Mouse (Mus musculus): ENCODE results near the gene Catip. TPM values are rescaled to one million over a fixed set of nuclear protein-coding genes. Genes with fewer than 3 reads are reported as not detected.

The Catip gene
- polyA plus RNA-seq, 1 experiment from 2014 or later, result 0.52 TPM

DNA sequence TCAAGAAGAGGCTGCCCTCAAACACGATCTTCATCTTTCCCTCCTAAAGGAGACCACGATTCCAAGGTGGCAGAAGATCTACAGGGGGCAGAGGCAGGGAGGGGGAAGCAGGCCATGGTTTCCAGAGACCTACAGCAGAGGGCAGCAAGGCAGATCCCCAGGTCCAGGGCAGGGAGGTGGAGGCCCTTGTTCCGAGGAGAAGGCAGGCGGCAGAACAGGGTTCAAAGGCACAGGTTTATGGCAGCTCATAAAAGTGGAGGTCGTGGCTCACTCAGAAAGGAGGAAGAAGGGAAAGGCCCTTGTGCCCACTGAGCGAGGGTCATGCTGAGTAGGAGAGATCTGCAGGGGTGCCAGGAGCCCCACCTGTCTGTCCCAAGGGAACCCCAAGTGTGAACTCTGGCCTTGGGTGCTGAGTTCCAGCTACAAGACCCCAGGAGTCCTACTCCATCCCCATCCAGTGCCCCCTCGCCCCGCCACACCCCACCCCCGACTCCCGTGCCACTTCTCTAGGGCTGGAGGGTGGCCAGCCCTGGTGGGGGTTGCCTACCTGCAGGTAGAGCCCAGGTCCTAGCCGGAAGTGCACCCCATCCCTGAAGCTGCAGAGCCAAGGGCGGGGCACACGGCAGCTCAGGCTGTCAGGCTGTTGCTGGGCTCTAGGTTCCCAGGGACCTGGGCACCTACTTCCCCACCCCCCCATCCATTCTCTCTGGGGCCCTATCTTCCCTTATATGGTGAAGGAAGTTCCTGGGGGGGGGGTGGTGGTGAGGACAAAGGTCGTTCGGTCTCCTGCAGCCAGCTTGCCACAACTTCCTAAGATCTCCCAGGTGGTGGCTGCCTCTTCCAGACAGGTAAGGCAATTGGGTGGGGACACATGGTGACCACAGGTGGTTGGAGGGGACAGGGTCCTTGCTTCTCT, 46.9 kb downstream of the Catip start, which contains the start of gene Vil1:
Gene Vil1, plus strand, starts transcription at position 788 of the 916 bp plus-strand sequence.
- Histone ChIP-seq H3K9ac (ENCODE audit: low read length) (no peak within 1 kb of the TSS), H3K27ac (ENCODE audit: low read depth, low read length) (no peak within 1 kb of the TSS), H3K36me3 (ENCODE audit: control insufficient read depth, insufficient read depth, low read length) (no peaks in the 10 kb centered on the region), H3K9me3 (ENCODE audit: control insufficient read depth, low read length) (no peaks in the 10 kb centered on the region), H3K27me3 (ENCODE audit: control insufficient read depth, insufficient read depth, low read length) (no peaks in the 10 kb centered on the region), H3K4me3 (ENCODE audit: low read depth, low read length) (no peak within 1 kb of the TSS), H3K4me1 (replicated peaks; ENCODE audit: control insufficient read depth, insufficient read depth, low read length) (no peaks in the 10 kb centered on the region), H3K4me2 (ENCODE audit: low read depth, low read length, severe bottlenecking) (no peak within 1 kb of the TSS)
- DNase-seq (ENCODE audit: low spot score) (no peak), ATAC-seq (replicated peaks; ENCODE audit: low FRiP score) (no peak)
- 64% methylated on average over 14 of the region's 15 CpGs for WGBS

DNA sequence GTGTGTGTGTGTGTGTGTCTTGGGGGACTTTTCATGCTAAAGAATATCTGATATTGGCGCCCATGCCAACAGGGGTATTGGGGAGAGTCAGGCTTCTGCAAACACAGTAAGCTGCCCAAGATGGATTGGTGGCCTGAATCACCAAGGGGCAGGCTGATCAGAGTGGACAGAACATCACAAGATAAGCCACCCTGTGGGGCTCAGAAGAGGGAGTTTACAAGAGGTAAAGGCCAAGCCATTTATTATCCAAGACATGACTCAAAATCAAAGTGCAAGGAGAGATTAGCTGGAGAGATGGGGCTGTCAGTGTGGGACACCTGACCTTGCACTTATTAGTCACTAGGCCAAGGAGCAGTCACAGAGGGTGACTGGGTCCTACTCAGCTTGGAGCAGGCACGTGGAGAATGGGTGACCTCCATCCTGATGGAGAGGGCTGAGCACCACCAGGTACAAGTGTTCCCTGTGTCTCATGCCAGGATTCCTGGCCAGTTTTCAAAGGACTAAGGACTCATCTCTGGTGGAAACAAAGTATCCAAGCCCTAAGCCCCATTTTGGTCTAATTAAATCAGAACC, 49.9 kb downstream of the Catip start:
- 54% methylated on average over 2 of the region's 2 CpGs for WGBS
- no peak for ATAC-seq (replicated peaks; ENCODE audit: low FRiP score)
- no peak for DNase-seq (ENCODE audit: low spot score)
- Histone ChIP-seq H3K27ac (ENCODE audit: low read depth, low read length) (no peak overlapping the region), H3K4me2 (ENCODE audit: low read depth, low read length, severe bottlenecking) (no peak overlapping the region), H3K9me3 (ENCODE audit: control insufficient read depth, low read length) (no peaks in the 10 kb centered on the region), H3K27me3 (ENCODE audit: control insufficient read depth, insufficient read depth, low read length) (no peaks in the 10 kb centered on the region), H3K4me3 (ENCODE audit: low read depth, low read length) (no peak overlapping the region), H3K36me3 (ENCODE audit: control insufficient read depth, insufficient read depth, low read length) (no peaks in the 10 kb centered on the region), H3K9ac (ENCODE audit: low read length) (no peak overlapping the region), H3K4me1 (replicated peaks; ENCODE audit: control insufficient read depth, insufficient read depth, low read length) (no peaks in the 10 kb centered on the region)

DNA sequence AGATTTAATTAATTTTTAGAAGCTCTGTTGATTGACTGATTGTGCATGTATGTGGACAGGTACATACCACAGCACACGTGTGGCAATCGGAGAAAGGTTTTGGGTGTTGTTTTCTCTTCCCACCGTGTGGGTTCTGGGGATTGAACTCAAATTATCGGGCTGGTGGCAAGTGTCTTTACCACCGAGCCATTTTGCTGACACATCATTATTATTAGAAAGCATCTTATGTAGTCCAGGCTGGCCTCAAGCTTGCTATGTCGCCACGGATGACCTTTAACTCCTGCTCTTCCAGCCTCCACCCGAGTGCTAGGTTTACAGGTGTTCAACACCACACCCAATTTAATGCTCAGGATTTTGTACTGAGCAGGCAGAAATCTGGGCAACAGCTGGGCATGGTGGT, 50.8 kb downstream of the Catip start:
- H3K27me3 ChIP-seq (ENCODE audit: control insufficient read depth, insufficient read depth, low read length), result no peaks in the 10 kb centered on the region
- no peak overlapping the region for H3K9ac ChIP-seq (ENCODE audit: low read length)
- ATAC-seq (replicated peaks; ENCODE audit: low FRiP score) (no peak), DNase-seq (ENCODE audit: low spot score) (no peak)
- WGBS, result 84% methylated on average over 8 of the region's 8 CpGs
- H3K27ac ChIP-seq (ENCODE audit: low read depth, low read length), result no peak overlapping the region
- H3K4me1 ChIP-seq (replicated peaks; ENCODE audit: control insufficient read depth, insufficient read depth, low read length), result no peaks in the 10 kb centered on the region
- H3K4me3 ChIP-seq (ENCODE audit: low read depth, low read length), result no peak overlapping the region
- H3K36me3 ChIP-seq (ENCODE audit: control insufficient read depth, insufficient read depth, low read length), result no peaks in the 10 kb centered on the region
- H3K9me3 ChIP-seq (ENCODE audit: control insufficient read depth, low read length), result no peaks in the 10 kb centered on the region
- H3K4me2 ChIP-seq (ENCODE audit: low read depth, low read length, severe bottlenecking), result no peak overlapping the region

DNA sequence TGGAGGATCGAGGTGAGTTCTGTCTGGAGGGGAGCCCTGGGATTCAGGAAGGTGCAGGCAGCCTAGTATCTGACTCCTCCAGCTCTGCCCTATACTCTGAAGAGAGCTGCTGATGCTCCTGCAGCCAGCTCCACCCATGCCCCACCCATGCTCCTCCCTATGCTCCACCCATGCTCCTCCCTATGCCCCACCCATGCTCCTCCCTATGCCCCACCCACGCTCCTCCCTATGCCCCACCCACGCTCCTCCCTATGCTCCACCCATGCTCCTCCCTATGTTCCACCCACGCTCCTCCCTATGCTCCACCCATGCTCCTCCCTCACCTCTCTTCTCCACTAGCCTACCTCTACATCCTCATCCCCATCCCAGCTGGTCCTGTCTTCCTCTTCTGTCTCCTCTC, 53.2 kb downstream of the Catip start:
- no peak for ATAC-seq (replicated peaks; ENCODE audit: low FRiP score)
- Histone ChIP-seq H3K4me1 (replicated peaks; ENCODE audit: control insufficient read depth, insufficient read depth, low read length) (no peaks in the 10 kb centered on the region), H3K27me3 (ENCODE audit: control insufficient read depth, insufficient read depth, low read length) (no peaks in the 10 kb centered on the region), H3K27ac (ENCODE audit: low read depth, low read length) (no peak overlapping the region), H3K4me3 (ENCODE audit: low read depth, low read length) (no peak overlapping the region), H3K9ac (ENCODE audit: low read length) (no peak overlapping the region), H3K9me3 (ENCODE audit: control insufficient read depth, low read length) (no peaks in the 10 kb centered on the region), H3K36me3 (ENCODE audit: control insufficient read depth, insufficient read depth, low read length) (no peaks in the 10 kb centered on the region), H3K4me2 (ENCODE audit: low read depth, low read length, severe bottlenecking) (no peak overlapping the region)
- DNase-seq (ENCODE audit: low spot score), result peak; percentile 68
- 48% methylated on average over 4 of the region's 4 CpGs for WGBS

MicroRNAs within 50 kb of the gene (microRNA counts, 519-probe panel; counts per million panel counts)
- microRNA mmu-miR-26b, result 4,294 counts per million, percentile 34 among the panel's probes with 10 or more counts

Small RNAs within 50 kb of the gene (microRNA-seq; reads per million reads assigned to microRNA genes)
- 17,714 reads per million, percentile 97 among the genes with 10 or more reads in this experiment for gene Mir26b (ENCODE audit: insufficient number of aligned reads)

Other genes with a start within 250 kb of the Catip start
- 15.6 and 17.1 TPM in 2 replicates for gene Tns1, start 237.7 kb upstream of the Catip start, polyA plus RNA-seq (2014; fragmentation: Nextera tagmentation; extraction: Ambion mirVana)
- 0.24 and 0.27 TPM in 2 replicates for gene Rufy4, start 236.6 kb upstream of the Catip start, polyA plus RNA-seq (2014; fragmentation: Nextera tagmentation; extraction: Ambion mirVana)
- gene Cxcr2, start 208.1 kb upstream of the Catip start, polyA plus RNA-seq (2014; fragmentation: Nextera tagmentation; extraction: Ambion mirVana), result 0.12 and 0.17 TPM in 2 replicates
- not detected in 2 replicates for gene Cxcr1, start 167.5 kb upstream of the Catip start, polyA plus RNA-seq (2014; fragmentation: Nextera tagmentation; extraction: Ambion mirVana)
- gene Arpc2, start 126.0 kb upstream of the Catip start, polyA plus RNA-seq (2014; fragmentation: Nextera tagmentation; extraction: Ambion mirVana), result 303 and 310 TPM in 2 replicates
- not detected in 2 replicates for gene Gpbar1, start 83.6 kb upstream of the Catip start, polyA plus RNA-seq (2014; fragmentation: Nextera tagmentation; extraction: Ambion mirVana)
- 185 and 205 TPM in 2 replicates for gene Aamp, start 77.4 kb upstream of the Catip start, polyA plus RNA-seq (2014; fragmentation: Nextera tagmentation; extraction: Ambion mirVana)
- gene Pnkd, start 77.2 kb upstream of the Catip start, polyA plus RNA-seq (2014; fragmentation: Nextera tagmentation; extraction: Ambion mirVana), result 95.3 and 98.4 TPM in 2 replicates
- gene Tmbim1, start 56.5 kb upstream of the Catip start, polyA plus RNA-seq (2014; fragmentation: Nextera tagmentation; extraction: Ambion mirVana), result 6.9 and 8.2 TPM in 2 replicates
- gene Slc11a1, start 13.1 kb downstream of the Catip start, polyA plus RNA-seq (2014; fragmentation: Nextera tagmentation; extraction: Ambion mirVana), result 1.0 and 1.9 TPM in 2 replicates
- gene Ctdsp1, start 29.4 kb downstream of the Catip start, polyA plus RNA-seq (2014; fragmentation: Nextera tagmentation; extraction: Ambion mirVana), result 45.7 and 46.9 TPM in 2 replicates
- gene Vil1, start 47.3 kb downstream of the Catip start, polyA plus RNA-seq (2014; fragmentation: Nextera tagmentation; extraction: Ambion mirVana), result 0.13 and 0.21 TPM in 2 replicates
- 98.2 and 99.2 TPM in 2 replicates for gene Cnot9, start 143.9 kb downstream of the Catip start, polyA plus RNA-seq (2014; fragmentation: Nextera tagmentation; extraction: Ambion mirVana)
- gene Plcd4, start 180.8 kb downstream of the Catip start, polyA plus RNA-seq (2014; fragmentation: Nextera tagmentation; extraction: Ambion mirVana), result 0.41 and 0.75 TPM in 2 replicates
- gene Usp37, start 182.2 kb downstream of the Catip start, polyA plus RNA-seq (2014; fragmentation: Nextera tagmentation; extraction: Ambion mirVana), result 50.2 and 54.2 TPM in 2 replicates
- gene Zfp142, start 226.1 kb downstream of the Catip start, polyA plus RNA-seq (2014; fragmentation: Nextera tagmentation; extraction: Ambion mirVana), result 13.0 and 13.1 TPM in 2 replicates
- 16.0 and 21.1 TPM in 2 replicates for gene Bcs1l, start 226.2 kb downstream of the Catip start, polyA plus RNA-seq (2014; fragmentation: Nextera tagmentation; extraction: Ambion mirVana)
- 6.3 and 8.7 TPM in 2 replicates for gene Rnf25, start 239.3 kb downstream of the Catip start, polyA plus RNA-seq (2014; fragmentation: Nextera tagmentation; extraction: Ambion mirVana)
- gene Stk36, start 239.3 kb downstream of the Catip start, polyA plus RNA-seq (2014; fragmentation: Nextera tagmentation; extraction: Ambion mirVana), result 18.0 and 19.5 TPM in 2 replicates